Mouse (Mus musculus) hindbrain, embryonic 12.5 days (tissue): ENCODE results near the gene Ormdl2. TPM values are rescaled to one million over a fixed set of nuclear protein-coding genes. Genes with fewer than 3 reads are reported as not detected.
"Not testable (repeated sequence)": the region's sequence is repeated elsewhere in the genome, so short reads cannot be mapped to it uniquely, and the experiment has no call there.

ENCODE experiments used
- ATAC-seq: fragments of 200-750 bp; cut with Nextera tagmentation; 2 replicates; pipeline ENCODE4 v1.8.0; 2017; ENCODE audit warnings: moderate TSS enrichment; ENCODE audit not compliant: low FRiP score
- H3K27ac ChIP-seq: fragments of 300-500 bp; sonication (generic); 2 replicates; pipeline ENCODE4 v1.5.1; 2016; ENCODE audit warnings: mild to moderate bottlenecking
- H3K27me3 ChIP-seq: fragments of 300-500 bp; sonication (generic); 2 replicates; pipeline ENCODE4 v1.6.1; 2016; ENCODE audit warnings: mild to moderate bottlenecking
- H3K36me3 ChIP-seq: fragments of 300-500 bp; sonication (generic); 2 replicates; pipeline ENCODE4 v1.6.1; 2016; ENCODE audit warnings: mild to moderate bottlenecking
- H3K4me1 ChIP-seq: fragments of 300-500 bp; sonication (generic); 2 replicates; pipeline ENCODE4 v1.6.1; 2016
- H3K4me2 ChIP-seq: fragments of 300-500 bp; sonication (generic); replicated peaks from 2 replicates; pipeline ENCODE4 v1.6.1; 2016; ENCODE audit warnings: mild to moderate bottlenecking
- H3K4me3 ChIP-seq: fragments of 300-500 bp; sonication (generic); 2 replicates; pipeline ENCODE4 v1.5.1; 2016; ENCODE audit warnings: mild to moderate bottlenecking
- H3K9ac ChIP-seq: fragments of 300-500 bp; sonication (generic); 2 replicates; pipeline ENCODE4 v1.6.1; 2016; ENCODE audit warnings: mild to moderate bottlenecking, moderate library complexity
- H3K9me3 ChIP-seq: fragments of 300-500 bp; sonication (generic); replicated peaks from 2 replicates; pipeline ENCODE4 v1.6.1; 2016; ENCODE audit warnings: mild to moderate bottlenecking
- WGBS: fragments of 180-500 bp; shearing (Covaris S2); methylation state at CpG from one replicate; pipeline ENCODE4 v1.1.7; 2016; 5-methylcytosine and 5-hydroxymethylcytosine counted together
- polyA plus RNA-seq: library from polyadenylated mRNA; unstranded; fragments of >200 nt; fragmentation: Nextera tagmentation; extraction: Ambion mirVana; gene quantifications from 2 replicates; pipeline ENCODE4 v1.2.1, GENCODE M21; 2016

The Ormdl2 gene
- polyA plus RNA-seq, 1 experiment from 2014 or later, result 41.4 TPM

DNA sequence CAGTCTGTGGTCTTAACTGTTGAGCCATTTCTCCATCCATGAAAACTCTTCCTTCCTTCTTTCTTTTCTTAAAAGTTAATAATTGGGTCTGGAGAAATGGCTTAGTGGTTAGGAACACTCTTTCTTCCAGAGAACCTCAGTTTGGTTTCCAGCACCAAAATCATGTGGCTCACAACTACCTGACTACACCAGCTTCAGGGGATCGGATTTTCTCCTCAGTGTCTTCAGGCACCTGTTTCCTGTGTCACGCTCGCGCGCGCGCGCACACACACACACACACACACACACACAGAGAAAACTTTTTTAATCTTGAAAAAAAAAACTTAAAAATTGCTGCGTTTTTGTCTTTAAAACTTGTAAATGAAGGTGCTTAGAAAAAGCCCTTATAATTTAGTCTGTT, 2.4 kb upstream of the Ormdl2 start:
- ATAC-seq, result no peak
- Histone ChIP-seq H3K4me2 (no peak overlapping the region), H3K9me3 (no peaks in the 10 kb centered on the region), H3K9ac (no peak overlapping the region), H3K27ac (no peak overlapping the region), H3K4me3 (no peak overlapping the region), H3K27me3 (no peaks in the 10 kb centered on the region), H3K36me3 (peaks cover 29% of the 10 kb centered on the region), H3K4me1 (peaks cover 18% of the 10 kb centered on the region)
- 97% methylated on average over 9 of the region's 9 CpGs for WGBS

DNA sequence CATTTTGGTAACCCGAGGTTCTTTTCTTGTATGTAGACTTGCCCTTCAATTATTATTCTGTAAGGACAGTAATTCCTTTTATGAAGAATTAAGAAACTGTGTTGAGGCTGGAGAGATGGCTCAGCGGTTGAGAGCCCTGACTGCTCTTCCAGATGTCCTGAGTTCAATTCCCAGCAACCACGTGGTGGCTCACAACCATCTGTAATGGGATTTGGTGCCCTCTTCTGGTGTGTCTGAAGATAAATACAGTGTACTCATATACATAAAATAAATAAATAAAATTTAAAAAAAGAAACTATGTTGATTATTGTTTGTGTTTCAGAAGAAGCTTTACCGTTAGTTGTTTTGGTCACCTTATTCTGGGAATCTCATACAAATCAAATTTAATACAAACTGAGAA, 1.6 kb upstream of the Ormdl2 start:
- Histone ChIP-seq H3K4me2 (peak overlapping the region; percentile 75), H3K36me3 (peaks cover 34% of the 10 kb centered on the region), H3K4me1 (peaks cover 18% of the 10 kb centered on the region)
- WGBS, result 77% methylated on average over 4 of the region's 4 CpGs
- not testable (repeated sequence) for H3K27me3 ChIP-seq, H3K27ac ChIP-seq, H3K4me3 ChIP-seq, H3K9me3 ChIP-seq, ATAC-seq, H3K9ac ChIP-seq

DNA sequence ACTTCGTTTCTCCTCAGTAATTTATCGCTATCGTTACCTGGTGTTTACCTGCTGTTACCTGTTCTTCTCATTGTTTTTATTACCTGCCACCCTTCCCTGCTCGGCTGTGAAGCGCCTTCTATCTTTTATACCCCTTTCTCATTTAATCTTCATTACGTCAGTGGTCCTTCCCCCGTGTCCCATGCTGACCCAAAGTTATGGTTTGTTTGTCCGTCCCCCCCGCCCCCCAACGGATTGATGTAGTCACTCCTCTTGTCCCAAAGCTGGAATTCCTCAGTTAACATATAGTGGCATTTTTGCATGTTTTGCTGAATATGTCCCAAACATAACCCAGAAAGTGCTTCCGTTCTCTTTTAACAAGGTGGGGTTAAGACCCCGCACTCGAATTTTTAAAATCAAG, 690 bp upstream of the Ormdl2 start:
- peaks cover 18% of the 10 kb centered on the region for H3K4me1 ChIP-seq
- peak overlapping the region; percentile 75 for H3K4me2 ChIP-seq
- H3K9me3 ChIP-seq, result no peaks in the 10 kb centered on the region
- 0 out of 2 replicates have a peak, but pooled peaks have one; percentile 4 for ATAC-seq
- peaks cover 37% of the 10 kb centered on the region for H3K36me3 ChIP-seq
- no peaks in the 10 kb centered on the region for H3K27me3 ChIP-seq
- WGBS, result 6% methylated on average over 13 of the region's 13 CpGs
- peak overlapping the region; percentile 77 for H3K9ac ChIP-seq
- peak overlapping the region; percentile 81 for H3K4me3 ChIP-seq
- H3K27ac ChIP-seq, result peak overlapping the region; percentile 62; the same call in 1 of the 2 replicates

DNA sequence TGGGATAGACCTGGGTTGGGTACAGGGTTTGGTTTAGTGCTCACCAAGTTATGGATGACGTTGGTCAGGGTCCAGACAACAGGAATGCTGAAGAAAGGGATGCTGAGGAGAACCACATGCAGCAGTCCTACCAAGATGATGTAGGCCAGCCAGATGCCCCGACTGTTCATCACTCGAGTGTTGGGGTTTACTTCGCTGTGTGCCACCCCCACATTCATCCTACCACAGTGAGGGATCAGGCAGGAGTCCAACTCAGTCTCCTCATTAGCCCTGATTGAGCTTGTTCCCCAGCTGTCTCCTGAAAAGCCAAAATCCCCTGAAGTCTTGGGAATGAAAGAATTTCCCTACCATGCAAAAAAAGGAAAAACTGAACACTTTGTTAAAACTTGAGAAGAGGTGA, 1.2 kb downstream of the Ormdl2 start:
- no peak overlapping the region for H3K4me3 ChIP-seq
- H3K9ac ChIP-seq, result no peak overlapping the region
- no peaks in the 10 kb centered on the region for H3K9me3 ChIP-seq
- H3K27me3 ChIP-seq, result no peaks in the 10 kb centered on the region
- no peak overlapping the region for H3K4me2 ChIP-seq
- no peak overlapping the region for H3K27ac ChIP-seq
- peaks cover 18% of the 10 kb centered on the region for H3K4me1 ChIP-seq
- WGBS, result 91% methylated on average over 4 of the region's 4 CpGs
- H3K36me3 ChIP-seq, result peaks cover 49% of the 10 kb centered on the region
- ATAC-seq, result no peak

DNA sequence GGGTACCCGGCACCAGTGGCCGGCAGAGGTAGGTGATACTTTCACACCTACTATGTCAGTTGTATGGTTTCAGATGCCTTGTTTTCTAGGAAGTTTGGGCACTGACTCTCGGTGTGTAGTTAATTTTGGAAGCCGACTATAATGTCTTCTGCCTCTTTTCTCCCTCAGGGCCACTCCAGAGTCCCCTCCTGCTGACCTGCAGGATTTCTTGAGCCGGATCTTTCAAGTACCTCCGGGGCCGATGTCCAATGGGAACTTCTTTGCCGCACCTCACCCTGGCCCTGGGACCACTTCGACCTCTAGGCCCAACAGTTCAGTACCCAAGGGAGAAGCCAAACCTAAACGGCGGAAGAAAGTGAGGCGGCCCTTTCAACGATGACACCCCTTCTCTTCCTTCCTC, 4.4 kb downstream of the Ormdl2 start, which contains the start of gene Sarnp:
TSS of gene Sarnp (plus strand) at position 301 of the 400 bp plus-strand sequence.
- Histone ChIP-seq H3K36me3 (peaks cover 64% of the 10 kb centered on the region), H3K9me3 (no peaks in the 10 kb centered on the region), H3K9ac (no peak within 1 kb of the TSS), H3K4me3 (no peak within 1 kb of the TSS), H3K27ac (no peak within 1 kb of the TSS), H3K4me1 (peaks cover 7% of the 10 kb centered on the region), H3K27me3 (no peaks in the 10 kb centered on the region), H3K4me2 (no peak within 1 kb of the TSS)
- no peak for ATAC-seq
- 92% methylated on average over 13 of the region's 13 CpGs for WGBS

DNA sequence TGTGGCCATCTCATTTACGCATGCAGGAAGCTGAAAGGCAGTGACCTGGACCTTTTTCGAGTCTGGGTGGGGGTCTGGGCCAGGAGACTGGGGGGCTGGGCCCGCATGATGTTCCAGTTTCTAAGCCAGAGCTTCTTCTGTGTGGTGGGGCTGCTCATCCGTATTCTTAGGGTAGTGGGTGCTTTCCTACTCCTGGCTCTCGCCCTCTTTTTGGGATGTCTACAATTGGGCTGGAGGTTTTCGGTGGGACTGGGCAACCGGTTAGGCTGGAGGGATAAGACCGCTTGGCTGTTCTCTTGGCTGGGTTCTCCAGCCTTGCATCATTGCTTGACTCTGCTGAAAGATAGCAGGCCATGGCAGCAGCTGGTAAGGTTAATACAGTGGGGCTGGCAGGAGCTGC, 14.4 kb downstream of the Ormdl2 start:
- H3K27me3 ChIP-seq, result no peaks in the 10 kb centered on the region
- H3K36me3 ChIP-seq, result peaks cover 13% of the 10 kb centered on the region
- WGBS, result 95% methylated on average over 8 of the region's 8 CpGs
- H3K27ac ChIP-seq, result no peak overlapping the region
- H3K9ac ChIP-seq, result peak overlapping the region; percentile 61
- H3K9me3 ChIP-seq, result no peaks in the 10 kb centered on the region
- no peak for ATAC-seq
- peak overlapping the region; percentile 65 for H3K4me2 ChIP-seq
- H3K4me1 ChIP-seq, result peaks cover 51% of the 10 kb centered on the region
- peak overlapping the region; percentile 79 for H3K4me3 ChIP-seq

DNA sequence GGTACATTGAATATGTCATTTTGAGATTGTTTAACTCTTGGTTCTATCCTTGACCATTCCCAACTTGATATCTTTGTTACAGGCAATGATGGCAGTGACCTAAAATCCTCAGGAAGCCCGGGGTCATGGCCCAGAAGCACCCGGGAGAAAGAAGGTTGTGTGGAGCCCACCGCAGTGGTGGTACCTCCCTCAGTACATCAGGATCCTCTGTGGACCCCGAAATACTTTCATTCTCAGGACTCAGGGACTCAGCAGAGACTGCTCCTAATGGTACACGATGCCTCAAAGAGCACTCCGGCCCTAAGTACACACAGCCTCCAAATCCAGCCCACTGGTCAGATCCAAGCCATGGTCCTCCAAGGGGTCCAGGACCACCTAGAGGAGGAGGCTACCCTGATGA, 15.4 kb downstream of the Ormdl2 start:
- ATAC-seq, result no peak
- 0 out of 2 replicates have a peak overlapping the region, but pooled peaks have one; percentile 97 for H3K27ac ChIP-seq
- H3K4me3 ChIP-seq, result peak overlapping the region; percentile 79
- peak overlapping the region; percentile 61 for H3K9ac ChIP-seq
- WGBS, result 56% methylated on average over 6 of the region's 6 CpGs
- H3K36me3 ChIP-seq, result peaks cover 16% of the 10 kb centered on the region
- peaks cover 51% of the 10 kb centered on the region for H3K4me1 ChIP-seq
- no peaks in the 10 kb centered on the region for H3K27me3 ChIP-seq
- peak overlapping the region; percentile 65 for H3K4me2 ChIP-seq
- no peaks in the 10 kb centered on the region for H3K9me3 ChIP-seq

DNA sequence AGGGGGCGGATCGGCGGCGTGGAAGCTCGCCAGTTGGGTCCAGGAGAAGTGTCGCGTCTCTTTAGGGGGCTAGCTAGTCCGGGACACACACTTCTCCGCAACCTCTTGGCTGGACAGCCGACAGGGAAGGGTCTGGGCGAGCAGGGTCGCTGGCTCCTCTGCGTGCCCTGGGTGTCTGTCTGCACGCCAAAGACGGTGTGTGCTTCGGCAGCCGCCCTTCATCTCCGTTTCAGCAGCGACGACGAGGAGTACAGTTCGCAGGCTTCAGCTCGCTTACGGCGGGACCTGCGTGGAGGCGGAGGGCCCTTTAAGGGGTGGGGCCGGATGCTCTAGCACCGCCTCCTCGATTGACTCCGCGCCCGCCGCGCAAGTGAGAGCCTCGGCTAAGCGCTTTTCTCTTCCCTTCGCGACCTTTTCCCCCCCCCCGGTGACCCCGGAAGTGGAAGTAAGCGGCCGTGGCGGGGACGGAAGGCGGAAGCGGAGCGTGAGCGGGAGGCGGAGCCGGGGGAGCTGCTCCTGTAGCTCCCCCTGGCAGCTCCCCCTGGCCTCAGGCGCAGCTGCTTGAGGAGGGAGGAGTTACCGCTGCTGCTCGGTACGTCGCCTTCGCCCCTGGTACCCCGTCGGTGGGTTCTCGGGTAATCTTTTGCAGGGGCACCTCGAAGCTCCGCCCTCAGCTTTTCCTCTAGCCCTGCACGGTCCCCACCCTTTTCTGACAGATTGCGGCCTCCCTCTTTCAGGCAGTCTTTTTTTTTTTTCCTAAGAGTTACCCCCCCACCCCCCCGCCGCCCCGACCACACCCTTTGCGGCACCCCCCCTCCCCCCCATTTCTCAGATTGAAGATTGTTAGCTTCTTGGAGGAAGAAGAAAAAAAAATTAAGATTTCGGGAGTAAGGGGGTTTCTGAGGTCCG, 16.1 kb downstream of the Ormdl2 start:
- WGBS, result under 1% methylated on average over 69 of the region's 70 CpGs
- Histone ChIP-seq H3K36me3 (peaks cover 20% of the 10 kb centered on the region), H3K4me2 (peak overlapping the region; percentile 65), H3K27ac (peak overlapping the region; percentile 97), H3K9me3 (no peaks in the 10 kb centered on the region), H3K4me3 (peak overlapping the region; percentile 79), H3K4me1 (peaks cover 51% of the 10 kb centered on the region), H3K9ac (peak overlapping the region; percentile 89), H3K27me3 (no peaks in the 10 kb centered on the region)
- peak; percentile 92 for ATAC-seq

DNA sequence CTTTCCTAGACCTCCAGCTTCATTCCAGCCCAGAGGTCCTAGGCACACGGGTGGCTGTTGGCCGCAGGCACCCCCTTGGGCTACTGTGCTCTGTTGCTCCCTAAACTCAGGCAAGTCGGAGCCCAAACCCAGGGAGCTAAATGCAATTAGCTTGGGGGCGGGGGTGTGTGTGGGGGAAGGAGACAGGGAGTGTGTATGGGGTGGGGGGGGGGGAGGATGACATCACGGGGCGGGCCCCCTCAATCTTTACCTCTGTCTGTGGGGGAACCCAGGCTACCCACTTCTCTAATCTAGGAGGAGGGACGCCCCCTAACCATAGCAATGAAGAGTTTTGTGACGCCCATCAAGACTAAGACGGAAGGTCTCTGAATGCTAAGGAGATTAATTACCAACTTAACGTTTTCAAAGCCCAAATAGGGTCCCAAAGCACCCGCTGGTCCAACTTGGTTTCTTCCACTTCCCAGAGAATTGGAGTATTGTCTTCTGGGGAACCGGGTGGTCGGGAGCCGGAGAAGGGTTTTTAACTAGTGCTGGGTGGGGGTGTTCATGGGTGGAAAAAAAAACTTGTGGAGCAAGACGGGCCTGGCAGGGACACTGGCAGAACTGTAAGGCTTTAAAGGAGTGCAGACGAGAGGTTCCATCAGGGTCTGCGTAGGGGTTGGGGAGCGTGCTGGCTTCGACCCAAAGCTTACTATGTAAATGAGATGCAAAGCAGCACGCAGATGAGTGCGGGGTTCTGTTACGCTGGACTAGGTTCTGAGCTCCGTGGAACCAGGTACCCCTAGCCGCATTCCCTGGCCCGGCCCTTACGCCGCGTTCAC, 17.0 kb downstream of the Ormdl2 start, which contains the start of gene Tmem198b:
TSS of gene Tmem198b (minus strand) at position 100 of the 821 bp plus-strand sequence.
- Histone ChIP-seq H3K4me3 (peak within 1 kb of the TSS; percentile 79), H3K36me3 (peaks cover 24% of the 10 kb centered on the region), H3K27me3 (no peaks in the 10 kb centered on the region), H3K9me3 (no peaks in the 10 kb centered on the region), H3K4me1 (peaks cover 48% of the 10 kb centered on the region), H3K4me2 (peak within 1 kb of the TSS; percentile 65), H3K9ac (peak within 1 kb of the TSS; percentile 89), H3K27ac (peak within 1 kb of the TSS; percentile 97)
- under 1% methylated on average over 26 of the region's 28 CpGs for WGBS
- peak; percentile 79 for ATAC-seq

DNA sequence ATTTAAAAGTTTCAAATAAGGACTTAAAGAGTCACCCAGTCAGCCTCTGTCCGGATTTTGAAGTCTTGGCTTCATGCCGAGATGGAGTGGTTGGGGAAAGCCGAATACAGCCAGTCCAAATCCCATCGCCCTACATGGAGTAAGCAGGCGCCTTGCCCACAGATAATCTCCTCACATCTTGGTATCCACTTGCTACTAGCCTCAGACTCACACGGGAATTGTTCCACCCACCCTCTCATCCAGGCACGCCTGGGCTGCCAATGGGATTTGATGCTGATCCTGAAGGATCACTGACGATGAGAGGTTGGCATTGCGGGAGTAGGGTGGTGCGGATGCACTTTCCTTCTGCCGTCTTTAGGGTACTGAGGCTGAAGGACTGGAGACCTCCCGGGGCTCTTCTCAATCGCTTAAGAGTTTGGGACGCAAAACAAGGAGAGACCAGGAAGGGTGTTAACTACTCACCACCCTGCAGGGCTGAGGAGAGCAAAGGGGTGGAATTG, 17.6 kb downstream of the Ormdl2 start, which contains the start of gene Dnajc14:
TSS of gene Dnajc14 (plus strand) at position 292 of the 500 bp plus-strand sequence.
- Histone ChIP-seq H3K9me3 (no peaks in the 10 kb centered on the region), H3K27me3 (no peaks in the 10 kb centered on the region), H3K27ac (peak within 1 kb of the TSS; percentile 97), H3K4me1 (peaks cover 41% of the 10 kb centered on the region), H3K36me3 (peaks cover 24% of the 10 kb centered on the region), H3K4me2 (peak within 1 kb of the TSS; percentile 65), H3K4me3 (peak within 1 kb of the TSS; percentile 79), H3K9ac (peak within 1 kb of the TSS; percentile 89)
- WGBS, result 1% methylated on average over 14 of the region's 14 CpGs
- peak; percentile 20 for ATAC-seq

DNA sequence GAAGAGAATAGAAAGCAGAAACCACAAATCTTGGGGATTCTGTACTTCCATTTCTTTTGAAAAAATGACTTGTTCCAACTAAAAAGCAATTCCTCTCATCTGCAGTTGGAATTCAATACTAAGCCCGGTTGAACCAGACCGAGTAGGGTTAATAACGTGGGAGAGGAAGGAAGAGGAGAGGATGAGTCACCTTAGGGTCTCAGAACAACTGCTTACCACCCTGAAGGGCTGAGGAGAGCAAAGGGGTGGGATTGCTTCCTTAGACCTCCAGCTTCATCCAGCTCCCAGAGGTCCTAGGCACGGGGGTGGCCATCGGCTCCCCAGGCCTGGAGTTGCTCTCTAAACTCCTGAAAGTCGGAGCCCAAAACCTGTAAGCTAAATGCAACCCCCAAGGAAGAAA, 18.1 kb downstream of the Ormdl2 start:
- Histone ChIP-seq H3K27ac (peak overlapping the region; percentile 97; the same call in 1 of the 2 replicates), H3K4me2 (peak overlapping the region; percentile 65), H3K36me3 (peaks cover 24% of the 10 kb centered on the region), H3K9ac (peak overlapping the region; percentile 89), H3K27me3 (no peaks in the 10 kb centered on the region), H3K4me3 (peak overlapping the region; percentile 79), H3K4me1 (peaks cover 37% of the 10 kb centered on the region), H3K9me3 (no peaks in the 10 kb centered on the region)
- ATAC-seq, result no peak
- WGBS, result 16% methylated on average over 6 of the region's 6 CpGs

DNA sequence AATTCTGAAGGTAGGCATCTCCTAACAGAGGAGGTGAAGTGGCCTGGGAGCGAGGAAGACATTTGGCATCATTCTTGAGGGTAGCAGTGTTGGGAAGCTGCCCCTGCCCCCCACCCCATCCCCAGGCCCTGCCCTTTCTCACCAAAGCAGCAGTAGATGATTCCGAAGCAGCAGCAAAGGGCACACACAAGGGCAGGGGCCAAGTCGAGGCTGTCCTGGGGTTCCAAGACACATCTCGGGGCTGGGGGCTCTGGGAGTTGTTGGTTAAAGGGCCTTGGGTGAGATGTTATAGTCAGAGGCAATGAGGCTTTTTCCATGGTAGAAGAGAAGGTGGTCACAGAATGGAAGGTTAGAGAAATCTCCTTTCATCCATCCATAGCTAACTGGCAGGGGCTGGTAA, 18.5 kb downstream of the Ormdl2 start:
- no peak for ATAC-seq
- no peak overlapping the region for H3K27ac ChIP-seq
- H3K27me3 ChIP-seq, result no peaks in the 10 kb centered on the region

More for the DNA sequence above, 18.5 kb downstream of the Ormdl2 start:
- H3K9me3 ChIP-seq, result no peaks in the 10 kb centered on the region
- peak overlapping the region; percentile 79; the same call in 1 of the 2 replicates for H3K4me3 ChIP-seq
- H3K36me3 ChIP-seq, result peaks cover 23% of the 10 kb centered on the region
- 0 out of 2 replicates have a peak overlapping the region, but pooled peaks have one; percentile 33 for H3K9ac ChIP-seq
- H3K4me1 ChIP-seq, result peaks cover 33% of the 10 kb centered on the region
- 62% methylated on average over 4 of the region's 4 CpGs for WGBS
- peak overlapping the region; percentile 65 for H3K4me2 ChIP-seq
